Mouse (Mus musculus) ES-E14 (cell line): Measurements from ENCODE around the gene Ergic1. TPM values are rescaled to one million over a fixed set of nuclear protein-coding genes. Genes with fewer than 3 reads are reported as not detected.
A peak's percentile ranks its signal among the peaks of the same experiment; 100 is the strongest.

Experiments used
- DNase-seq: peaks from one replicate; pipeline ENCODE4 v3.0.0-alpha.2; 2013; ENCODE audit warnings: low read depth, low spot score
- H3K27ac ChIP-seq: 2 replicates; pipeline ENCODE4 v1.5.1; 2012; ENCODE audit warnings: low read depth, mild to moderate bottlenecking, low read length, moderate library complexity, mixed read lengths; ENCODE audit not compliant: poor library complexity, insufficient read depth, severe bottlenecking
- H3K36me3 ChIP-seq: 2 replicates; pipeline ENCODE4 v1.6.1; 2012; ENCODE audit warnings: mild to moderate bottlenecking, low read length, moderate library complexity, mixed read lengths; ENCODE audit not compliant: control insufficient read depth, poor library complexity, insufficient read depth, severe bottlenecking
- H3K4me1 ChIP-seq, 2 experiments: fragments of 150-350 bp in 1 of 2; sonication (generic) in 1 of 2; 2 replicates each; pipeline ENCODE4 v1.6.1; 2012; ENCODE audit warnings: low read length in 2 of 2, mild to moderate bottlenecking in 1 of 2, mixed read lengths in 1 of 2; ENCODE audit not compliant: control insufficient read depth in 2 of 2, insufficient read depth in 2 of 2, poor library complexity in 1 of 2
- H3K4me3 ChIP-seq, 2 experiments: fragments of 150-350 bp in 1 of 2; sonication (generic) in 1 of 2; 2 replicates each; pipeline ENCODE4 v1.5.1; 2012; ENCODE audit warnings: low read length in 2 of 2, low read depth in 1 of 2, mild to moderate bottlenecking in 1 of 2, mixed read lengths in 1 of 2; ENCODE audit not compliant: insufficient read depth in 1 of 2, poor library complexity in 1 of 2, severe bottlenecking in 1 of 2
- H3K9ac ChIP-seq: 2 replicates; pipeline ENCODE4 v1.6.1; 2012; ENCODE audit warnings: low read depth, mild to moderate bottlenecking, low read length, mixed read lengths; ENCODE audit not compliant: poor library complexity, insufficient read depth, severe bottlenecking
- H3K9me3 ChIP-seq: fragments of 150-350 bp; sonication (generic); 2 replicates; pipeline ENCODE4 v1.6.1; 2012; ENCODE audit warnings: low read depth, mild to moderate bottlenecking, low read length; ENCODE audit not compliant: control insufficient read depth, insufficient read depth
- CHD2 ChIP-seq: IDR thresholded peaks from 2 replicates; pipeline ENCODE4 v1.6.1; 2014; ENCODE audit warnings: mild to moderate bottlenecking, low read depth, low read length, inconsistent platforms
- HCFC1 ChIP-seq: IDR thresholded peaks from 2 replicates; pipeline ENCODE4 v1.6.1; 2012; ENCODE audit warnings: low read length, inconsistent platforms, borderline replicate concordance; ENCODE audit not compliant: insufficient read depth
- MAFK ChIP-seq: IDR thresholded peaks from 2 replicates; pipeline ENCODE4 v1.6.1; 2014; ENCODE audit warnings: mild to moderate bottlenecking, low read depth, low read length, inconsistent platforms; ENCODE audit not compliant: insufficient read depth
- ZC3H11A ChIP-seq: IDR thresholded peaks from 2 replicates; pipeline ENCODE4 v1.6.1; 2012; ENCODE audit warnings: low read depth, mild to moderate bottlenecking, inconsistent platforms, low read length, borderline replicate concordance
- ZNF384 ChIP-seq: IDR thresholded peaks from 2 replicates; pipeline ENCODE4 v1.6.1; 2012; ENCODE audit warnings: low read depth, low read length, inconsistent platforms
- in situ Hi-C, 2 experiments: fragments of 600-800 bp; cut with MboI; formaldehyde crosslinking; loops; one replicate each; pipeline ENCODE4 v1.15.1; 2025; ENCODE audit warnings: low sequenced_read_pairs in 2 of 2, inconsistent platforms in 1 of 2; ENCODE audit not compliant: unreplicated experiment in 2 of 2
- total RNA-seq: library from RNA; depleted of rRNA; stranded (reverse); fragments of 300-350 nt; gene quantifications from 2 replicates; pipeline ENCODE4 v1.2.3, GENCODE M21; 2012

Gene Ergic1
- total RNA-seq, 1 experiment, result 97.5 TPM

DNA sequence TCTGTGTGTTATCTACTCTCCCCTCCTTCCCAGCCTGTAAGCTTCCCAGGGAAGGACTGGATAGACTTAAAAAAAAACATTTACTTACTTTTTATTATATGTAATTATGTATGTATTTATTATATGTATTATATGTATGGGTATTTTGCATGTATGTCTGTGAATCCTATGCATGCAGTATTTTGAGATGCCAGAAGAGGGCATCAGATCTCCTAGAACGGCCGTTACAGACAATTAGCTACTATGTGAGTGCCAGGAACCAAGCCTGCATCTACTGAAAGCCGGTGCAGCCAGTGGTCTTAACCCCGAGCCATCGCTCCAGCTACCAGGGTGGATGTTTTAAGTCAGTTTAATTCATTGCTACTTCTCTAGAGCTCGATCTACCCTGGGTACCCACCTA, 120.0 kb downstream of the Ergic1 start:
- DNase-seq, result no peak
- TF ChIP-seq ZNF384 (no peak), MAFK (no peak), HCFC1 (no peak), CHD2 (no peak), ZC3H11A (no peak)
- in situ Hi-C loops, result loop anchor here in 1 of 2 experiments (25.0 kb wide), 1 partner anchor 206 kb away; no protein-coding TSS in a partner anchor
- Histone ChIP-seq H3K4me3 (no peak overlapping the region), H3K4me1 (0 out of 4 replicates have a peak, but pooled peaks cover 0 to under 1% of the 10 kb centered on the region in 2 experiments), H3K9ac (no peak overlapping the region), H3K27ac (no peak overlapping the region), H3K9me3 (no peaks in the 10 kb centered on the region), H3K36me3 (peaks cover 2% of the 10 kb centered on the region)

DNA sequence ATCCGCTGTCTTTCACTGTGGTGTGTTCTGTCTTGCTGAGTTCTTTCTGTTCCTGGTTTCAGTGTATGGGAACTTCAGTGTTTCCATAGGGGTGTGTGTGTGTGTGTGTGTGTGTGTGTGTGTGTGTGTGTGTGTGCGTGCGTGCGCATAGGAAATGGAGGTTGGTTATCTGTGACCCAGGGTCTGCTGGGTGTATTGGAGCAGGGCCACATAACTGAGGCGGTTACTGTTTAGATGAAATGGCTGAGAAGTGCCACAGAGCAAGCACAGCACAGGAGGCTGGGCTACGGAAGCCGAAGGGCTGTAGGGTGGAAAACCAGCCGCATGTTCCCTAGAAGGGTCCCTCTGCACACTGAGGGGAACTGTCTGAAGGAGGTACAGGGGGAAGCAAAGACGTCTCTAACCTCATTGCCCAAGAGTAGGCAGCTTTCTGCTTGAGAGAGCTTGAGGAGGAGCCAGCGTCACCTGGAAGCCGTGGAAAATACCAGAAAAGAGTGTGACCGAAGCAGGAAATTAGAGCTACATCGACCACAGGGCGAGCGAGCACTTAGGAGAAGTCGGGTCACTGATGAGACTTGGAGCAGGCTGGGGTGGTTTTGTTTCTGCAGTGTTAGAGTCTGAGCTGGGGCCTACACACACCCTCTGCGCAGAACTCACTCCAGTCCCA, 125.2 kb downstream of the Ergic1 start:
- in situ Hi-C loops, result loop anchor here in 1 of 2 experiments (25.0 kb wide), 1 partner anchor 201 kb away; no protein-coding TSS in a partner anchor
- no peak for DNase-seq
- Histone ChIP-seq H3K9ac (peak overlapping the region; percentile 50; the same call in 1 of the 2 replicates), H3K4me1 (peaks cover 0 to 4% of the 10 kb centered on the region in 2 experiments; a peak in 2 of 4 replicates), H3K4me3 (0 out of 4 replicates have a peak overlapping the region, but pooled peaks of 1 of the 2 experiments have one; percentile 0), H3K27ac (no peak overlapping the region), H3K36me3 (peaks cover 2% of the 10 kb centered on the region), H3K9me3 (no peaks in the 10 kb centered on the region)
- no peak for TF ChIP-seq MAFK
- no peak for TF ChIP-seq CHD2
- no peak for TF ChIP-seq ZNF384
- TF ChIP-seq HCFC1, result no peak
- no peak for TF ChIP-seq ZC3H11A

DNA sequence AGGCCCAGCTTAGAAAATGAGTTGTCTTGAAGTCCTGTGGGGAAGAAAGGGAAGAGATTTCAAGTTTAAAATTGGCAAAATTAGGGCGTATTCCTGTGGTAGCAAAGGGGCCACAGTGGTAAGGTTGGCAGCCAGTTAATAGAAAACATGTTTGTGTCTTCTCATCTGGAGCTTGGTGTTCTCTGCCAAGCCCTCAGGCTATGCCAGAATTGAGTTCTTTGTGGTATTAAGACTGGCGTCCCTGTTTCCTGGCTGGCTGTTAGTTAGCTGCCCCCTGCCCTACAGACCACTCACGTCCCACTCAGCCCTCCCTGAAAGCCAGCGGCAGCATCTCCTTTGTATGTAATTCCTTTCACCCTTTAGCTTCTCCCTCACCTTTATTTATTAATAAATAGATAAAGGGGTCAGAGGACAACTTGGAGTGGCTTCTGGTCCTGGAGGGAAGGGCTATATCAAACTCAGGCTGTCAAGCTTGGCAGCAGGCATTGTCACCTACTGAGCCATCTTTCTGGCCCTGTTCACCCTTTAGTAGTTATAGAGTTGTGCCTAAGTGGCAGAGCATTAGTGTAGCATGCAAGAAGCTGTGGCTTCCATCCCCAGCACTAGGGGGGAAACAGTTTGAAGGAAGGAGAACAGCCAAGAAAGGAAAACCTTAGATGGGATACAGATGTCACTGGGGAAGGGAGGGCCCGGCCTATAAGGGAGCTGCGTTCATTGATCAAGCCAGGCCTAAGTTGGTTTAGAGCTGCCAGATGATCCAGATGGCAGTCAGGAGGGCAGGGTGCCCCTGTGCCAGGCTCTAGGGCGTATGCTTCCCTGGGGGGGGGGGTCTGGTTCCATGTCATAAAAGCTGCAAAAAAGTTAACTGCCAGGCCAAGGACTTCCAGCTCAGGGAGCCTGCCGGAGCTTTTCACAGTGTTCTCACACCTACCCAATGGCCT, 127.8 kb downstream of the Ergic1 start:
- no peak overlapping the region for H3K9ac ChIP-seq
- H3K9me3 ChIP-seq, result no peaks in the 10 kb centered on the region
- H3K36me3 ChIP-seq, result peaks cover 2% of the 10 kb centered on the region
- no peak overlapping the region for H3K27ac ChIP-seq
- no peak for DNase-seq
- no peak overlapping the region for H3K4me3 ChIP-seq
- in situ Hi-C loops, result loop anchor here in 1 of 2 experiments (25.0 kb wide), 1 partner anchor 198 kb away; no protein-coding TSS in a partner anchor
- H3K4me1 ChIP-seq, result peaks cover 0 to 4% of the 10 kb centered on the region in 2 experiments; a peak in 2 of 4 replicates
- TF ChIP-seq HCFC1, result no peak
- TF ChIP-seq CHD2, result no peak
- TF ChIP-seq ZC3H11A, result no peak
- TF ChIP-seq ZNF384, result no peak
- TF ChIP-seq MAFK, result no peak

DNA sequence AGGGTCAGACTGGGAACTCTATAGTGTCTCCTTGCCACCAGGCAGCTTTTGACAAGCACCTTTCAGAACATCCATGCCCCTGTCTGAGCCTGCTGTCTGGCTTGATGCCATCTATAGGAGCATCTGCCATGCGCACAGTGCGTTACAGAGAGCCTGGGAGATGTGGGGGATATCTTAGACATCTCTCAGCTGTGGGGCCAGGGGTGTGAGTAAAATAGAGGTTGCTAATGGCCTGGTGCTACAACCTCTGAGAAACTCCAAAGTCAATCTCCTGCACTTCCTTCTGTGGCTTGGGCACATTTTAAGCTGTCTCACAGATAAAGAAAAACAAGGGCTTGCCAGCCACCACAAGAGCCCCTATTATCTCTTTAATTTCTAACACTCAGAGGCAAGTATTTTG, 128.5 kb downstream of the Ergic1 start:
- Histone ChIP-seq H3K9ac (no peak overlapping the region), H3K4me1 (peaks cover 0 to 4% of the 10 kb centered on the region in 2 experiments; a peak in 2 of 4 replicates), H3K27ac (no peak overlapping the region), H3K9me3 (no peaks in the 10 kb centered on the region), H3K36me3 (no peaks in the 10 kb centered on the region; the same call in none of the 2 replicates), H3K4me3 (no peak overlapping the region)
- in situ Hi-C loops, result loop anchor here in 1 of 2 experiments (25.0 kb wide), 1 partner anchor 197 kb away; no protein-coding TSS in a partner anchor
- TF ChIP-seq MAFK (no peak), HCFC1 (no peak), ZNF384 (no peak), CHD2 (no peak), ZC3H11A (no peak)
- DNase-seq, result no peak
